Mouse (Mus musculus): ENCODE data around the gene Ralb.

Gene Ralb

GRCm38 (mm10) chr1:119504260-119505062 is at the start of gene Ralb:
Ralb (minus strand) TSS chr1:119504794.
- peak; percentile 99 for DNase-seq (ENCODE audit: low spot score)

GRCm38 (mm10) chr1:119551651-119552050 is 47.1 kb upstream of the Ralb start:
- DNase-seq (ENCODE audit: low spot score): no peak

DNA sequence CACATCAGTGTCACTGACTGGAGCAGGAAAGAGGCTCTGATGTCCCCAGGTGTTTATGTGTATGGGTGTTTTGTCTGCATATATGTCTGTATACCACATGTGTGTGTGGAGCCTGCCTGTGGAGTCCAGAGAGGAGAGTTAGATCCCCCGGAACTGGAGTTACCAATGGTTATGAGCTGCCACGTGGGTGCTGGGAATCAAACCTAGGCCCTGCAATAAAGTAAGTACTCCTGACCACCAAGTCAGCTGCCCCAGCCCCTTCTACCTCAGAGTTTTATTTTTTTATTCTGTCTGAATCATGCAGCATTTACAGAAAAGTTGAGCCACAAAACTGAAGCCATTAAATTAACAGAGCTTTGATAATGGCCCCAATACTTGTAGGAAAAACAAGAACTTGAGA is 45.5 kb upstream of the Ralb start:
- DNase-seq (ENCODE audit: low spot score): no peak

DNA sequence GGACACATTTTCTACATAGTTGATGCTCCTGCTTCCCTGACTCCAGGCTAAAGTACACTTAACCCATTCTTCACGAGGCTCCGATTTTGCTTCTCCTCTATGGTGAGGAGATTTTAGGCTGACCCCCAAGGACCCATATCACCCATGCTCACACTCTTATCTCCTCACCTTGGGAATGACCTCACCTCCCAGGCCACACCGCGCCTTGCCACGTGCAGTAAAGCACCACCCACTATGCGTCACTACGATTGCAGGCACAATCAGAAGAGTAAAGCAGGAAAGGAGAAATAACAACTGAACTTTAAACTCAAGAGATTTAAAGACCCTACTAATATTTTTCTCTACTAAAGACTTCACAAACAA is 44.7 kb upstream of the Ralb start:
- no peak for DNase-seq (ENCODE audit: low spot score)

DNA sequence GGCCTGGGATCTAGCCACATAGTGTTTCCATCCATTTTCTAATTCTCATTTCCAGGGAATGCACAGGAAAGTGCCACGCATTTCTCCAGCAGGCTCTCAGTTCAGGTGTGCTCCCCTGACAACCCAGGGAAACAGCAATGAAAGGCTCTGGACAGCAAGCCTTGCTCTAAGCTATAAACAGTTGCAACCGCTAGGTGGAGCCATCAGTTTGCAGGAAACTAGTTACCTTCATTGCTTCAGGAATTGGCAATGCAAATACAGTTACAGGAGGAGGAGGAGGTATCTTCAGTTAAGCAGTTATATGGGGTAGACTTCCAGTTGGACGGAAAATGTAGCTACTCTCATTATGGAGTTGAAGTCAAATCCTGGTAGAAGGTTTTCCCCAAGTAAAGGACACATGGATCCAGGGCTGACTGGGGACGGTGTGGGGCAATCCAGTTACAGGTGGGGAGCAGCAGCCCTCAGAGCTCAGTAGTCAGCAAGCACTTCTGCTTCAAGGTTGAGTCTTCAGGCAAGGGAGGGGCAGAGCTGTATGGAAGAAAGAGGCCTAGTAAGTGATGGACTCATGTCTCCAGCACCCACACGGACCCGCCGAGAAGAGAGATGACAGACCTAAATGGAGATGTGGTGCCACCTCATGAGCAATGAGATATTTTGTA is 44.2 kb upstream of the Ralb start:
- peak; percentile 80 for DNase-seq (ENCODE audit: low spot score)

DNA sequence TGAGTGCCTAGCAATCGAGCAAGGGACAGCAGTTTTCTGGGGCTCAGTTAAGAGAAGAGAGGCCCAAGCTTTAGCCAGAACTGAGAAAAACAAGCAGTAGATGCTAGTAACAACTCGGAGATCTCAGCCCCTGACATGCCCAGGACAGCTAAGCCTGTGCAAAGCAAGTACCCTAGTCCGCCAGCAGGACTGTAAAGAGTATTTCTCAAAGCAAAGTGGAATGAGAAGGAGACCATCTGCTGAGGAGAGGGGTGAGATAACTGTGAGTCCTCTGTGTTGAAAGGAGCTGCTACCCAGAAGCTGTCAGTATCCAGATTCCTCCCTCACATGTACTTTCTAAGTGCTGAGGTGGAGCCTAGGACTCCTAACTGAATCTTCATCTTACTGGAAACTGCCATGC is 41.9 kb upstream of the Ralb start:
- DNase-seq (ENCODE audit: low spot score): peak; percentile 32

GRCm38 (mm10) chr1:119545671-119546070 is 41.1 kb upstream of the Ralb start:
- no peak for DNase-seq (ENCODE audit: low spot score)

- no peak for DNase-seq (ENCODE audit: low spot score)
Measured at GRCm38 (mm10) chr1:119545164-119545563, 40.6 kb upstream of the Ralb start.

DNA sequence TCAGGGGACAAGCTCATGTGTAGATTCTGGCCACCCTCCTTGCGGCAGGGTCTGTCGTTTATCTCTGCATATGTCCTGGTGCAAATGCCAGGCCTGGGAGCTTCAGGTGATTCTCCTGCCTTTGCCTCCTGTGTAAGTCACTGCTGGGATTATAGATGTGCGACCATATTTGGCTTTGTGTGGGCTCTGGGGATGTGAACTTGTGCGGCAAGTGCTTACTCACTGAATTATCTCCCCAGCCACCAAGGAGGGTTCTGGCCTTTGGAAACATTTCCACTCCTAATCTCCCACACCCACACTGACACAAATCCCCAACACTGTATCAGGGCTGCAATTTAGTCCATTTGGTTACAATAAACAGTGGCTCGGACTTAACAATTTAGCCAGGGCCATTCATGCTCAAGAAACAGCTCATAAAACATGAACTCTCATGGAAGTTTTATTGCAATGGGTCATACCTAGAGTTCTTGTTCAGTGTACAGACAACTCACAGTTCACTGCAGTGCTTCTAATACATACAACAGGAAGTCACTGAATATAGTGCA is 40.1 kb upstream of the Ralb start:
- DNase-seq (ENCODE audit: low spot score): no peak

- no peak for DNase-seq (ENCODE audit: low spot score)
Measured at GRCm38 (mm10) chr1:119543316-119543715, 38.7 kb upstream of the Ralb start.

- DNase-seq (ENCODE audit: low spot score): no peak
Measured at GRCm38 (mm10) chr1:119541570-119541969, 37.0 kb upstream of the Ralb start.

GRCm38 (mm10) chr1:119540836-119541557 is 36.4 kb upstream of the Ralb start:
- DNase-seq (ENCODE audit: low spot score): no peak

DNA sequence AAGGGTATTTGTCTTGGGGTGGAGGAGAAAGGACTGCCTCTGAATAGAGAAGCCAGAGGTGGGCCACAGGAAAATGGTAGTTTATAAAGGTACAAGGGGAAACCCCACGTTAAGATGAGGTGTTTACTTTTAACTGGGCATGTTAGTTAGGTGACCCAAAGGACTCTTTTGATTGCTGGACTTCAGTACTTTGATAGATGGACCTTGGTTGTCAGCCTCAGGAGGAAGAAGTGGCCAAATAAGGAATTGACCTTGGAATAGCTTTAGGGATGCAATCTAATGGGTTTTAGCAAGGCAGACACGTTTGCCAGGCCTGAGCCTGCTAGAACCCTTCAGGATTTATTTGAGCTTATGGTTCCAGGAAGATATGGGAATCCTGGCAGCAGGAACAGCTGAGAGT is 34.7 kb upstream of the Ralb start:
- no peak for DNase-seq (ENCODE audit: low spot score)

DNA sequence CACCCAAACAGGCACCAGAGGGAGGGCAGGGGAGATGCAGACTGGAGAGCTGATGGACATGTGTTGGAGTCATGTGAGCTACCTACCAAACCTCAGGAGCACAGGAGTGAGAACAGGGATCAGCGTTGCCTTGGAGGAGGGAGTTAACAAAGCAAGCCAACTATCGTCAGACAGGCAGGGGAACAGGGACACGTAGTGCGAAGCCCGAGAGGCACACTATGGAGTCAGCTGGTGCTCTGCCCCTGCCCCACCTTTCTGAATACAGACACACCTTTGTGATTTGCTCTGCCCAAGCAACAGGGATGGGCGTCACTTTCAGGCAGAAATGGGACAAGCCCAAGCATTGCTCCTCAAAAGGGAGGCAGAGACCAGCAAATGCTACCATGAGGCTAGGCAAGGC is 33.1 kb upstream of the Ralb start:
- DNase-seq (ENCODE audit: low spot score): no peak

GRCm38 (mm10) chr1:119536122-119536521 is 31.5 kb upstream of the Ralb start:
- DNase-seq (ENCODE audit: low spot score): no peak

DNA sequence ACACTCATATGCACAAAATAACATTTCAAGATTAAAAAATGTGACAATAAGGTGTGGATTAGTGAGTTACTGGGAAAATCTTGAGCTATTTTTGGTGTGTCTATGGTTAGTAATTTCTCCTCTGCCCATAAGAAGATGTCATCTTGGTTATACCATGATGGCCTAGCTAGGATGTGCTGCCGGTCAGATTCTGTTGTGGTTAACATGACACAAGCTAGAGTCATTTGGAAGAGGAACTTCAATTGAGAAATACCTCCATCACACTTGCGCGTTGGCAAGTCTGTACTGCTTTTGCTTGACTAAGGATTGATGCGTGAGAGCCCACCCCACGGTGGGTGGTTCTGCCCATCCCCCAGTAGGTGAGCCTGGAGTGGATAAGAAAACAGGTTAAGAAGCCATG is 29.7 kb upstream of the Ralb start:
- DNase-seq (ENCODE audit: low spot score): no peak

- no peak for DNase-seq (ENCODE audit: low spot score)
Measured at GRCm38 (mm10) chr1:119533093-119533805, 28.7 kb upstream of the Ralb start.

GRCm38 (mm10) chr1:119532165-119532564 is 27.6 kb upstream of the Ralb start:
- no peak for DNase-seq (ENCODE audit: low spot score)

GRCm38 (mm10) chr1:119530941-119531340 is 26.3 kb upstream of the Ralb start:
- DNase-seq (ENCODE audit: low spot score): no peak

GRCm38 (mm10) chr1:119525689-119526591 is 21.3 kb upstream of the Ralb start, which contains the start of gene Tmem185b:
Tmem185b (plus strand) TSS chr1:119526160.
- peak; percentile 92 for DNase-seq (ENCODE audit: low spot score)

DNA sequence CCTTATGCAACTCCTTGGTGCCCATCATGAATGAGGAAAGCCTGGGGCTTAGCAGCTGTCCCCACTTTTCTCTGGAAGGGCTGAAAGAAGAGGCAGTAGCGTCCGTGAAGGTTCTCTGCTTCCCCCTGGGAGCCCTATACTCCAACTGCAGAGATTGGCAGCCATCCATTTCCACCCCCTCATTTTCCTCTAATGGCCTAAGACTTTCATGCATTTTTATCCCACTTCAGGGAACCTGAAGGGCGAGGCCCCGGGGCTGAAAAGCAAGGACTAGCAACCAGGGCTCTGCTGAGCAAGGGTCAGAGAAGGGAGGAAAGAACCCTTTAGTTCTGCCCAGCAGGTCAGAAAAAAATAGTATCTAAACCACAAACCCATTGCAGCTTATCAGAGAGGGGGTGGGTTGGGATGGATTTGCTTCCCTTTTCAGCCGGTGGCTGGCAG is 20.4 kb upstream of the Ralb start:
- DNase-seq (ENCODE audit: low spot score): no peak

All from lung, postnatal 25 days (tissue).